In the genomic region with DNA sequence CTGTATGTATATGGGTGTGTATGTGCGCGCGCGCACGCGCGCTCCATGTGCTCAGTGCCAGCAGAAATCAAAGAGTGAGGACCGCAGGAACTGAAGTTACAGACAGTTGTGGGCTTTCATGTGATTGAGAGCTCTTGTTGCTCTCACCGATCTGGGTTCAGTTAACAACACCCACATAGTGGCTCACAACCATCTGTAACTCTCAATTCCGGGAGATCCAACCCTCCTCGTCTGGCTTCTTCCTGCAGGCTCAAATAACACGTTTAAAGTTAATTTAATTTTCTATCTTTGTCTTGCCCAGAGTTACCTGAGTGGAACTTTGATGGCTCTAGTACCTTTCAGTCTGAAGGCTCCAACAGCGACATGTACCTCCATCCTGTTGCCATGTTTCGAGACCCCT, we compare ENCODE assay signal across 31 mouse cellular contexts. TPM values are rescaled to one million over a fixed set of nuclear protein-coding genes. Genes with fewer than 3 reads are reported as not detected.
DNase-seq lines count a peak whose midpoint lies in the region; ATAC-seq and TF ChIP-seq lines count a peak whose summit lies in the region.
"Had no signal": no experiment of that assay in that cellular context is flagged by ENCODE, and none has a peak within 500 bp of the region (broad histone marks: within the 10 kb centered on the region; RNA-seq: fewer than 3 reads in every experiment).

No protein-coding gene starts in this region.

- H3K4me1 ChIP-seq in cortical plate, adult 2 months (ENCODE audit: control insufficient read depth, insufficient read depth, low read length), result no peaks in the 10 kb centered on the region; the same call in 1 of the 2 replicates

- TF ChIP-seq POLR2A in cortical plate, adult 2 months (IDR thresholded peaks at IDR 0.05; ENCODE audit: extremely low read depth, insufficient read depth, low read length), result no peak

- peak overlapping the region; percentile 97 for H3K27ac ChIP-seq in layer of hippocampus, adult 2 months
- peak overlapping the region; percentile 70; the same call in 1 of the 2 replicates for H3K27ac ChIP-seq in cortical plate, adult 2 months (ENCODE audit: insufficient read depth, low read length)
- H3K27ac ChIP-seq: embryonic facial prominence, embryonic 10.5 days; embryonic facial prominence, embryonic 13.5 days; forebrain, embryonic 12.5 days; forebrain, embryonic 15.5 days; heart, embryonic 13.5 days; hindbrain, embryonic 12.5 days; hindbrain, embryonic 15.5 days had no signal

- ATAC-seq in megakaryocyte-erythroid progenitor cell, adult 5-6 weeks (replicated peaks; ENCODE audit: low FRiP score, low TSS enrichment, poor library complexity, severe bottlenecking), result no peak
- ATAC-seq: CD4-positive, CD25-positive, alpha-beta regulatory T cell, adult 4 months; forebrain, embryonic 15.5 days had no signal

- no peak for DNase-seq in layer of hippocampus, adult 2 months (ENCODE audit: low spot score in 2 of 2)
- DNase-seq in layer of hippocampus, adult 9-10 months (ENCODE audit: low spot score), result no peak
- DNase-seq in brain, adult 2 months (ENCODE audit: low read depth, low spot score), result peak; percentile 66
- no peak for DNase-seq in adrenal gland, postnatal 36 days
- DNase-seq: adrenal gland, adult 2 months; adrenal gland, postnatal 14 days; cerebellum, adult 18-20 months; cerebellum, adult 9-10 months; cerebellum, postnatal 14 days; embryo, embryonic 11 days; gastrocnemius, postnatal 10 days; heart, adult 18-20 months; heart, postnatal 14 days; heart, postnatal 4 days had no signal

- TF ChIP-seq CTCF in layer of hippocampus, adult 2 months (conservative IDR thresholded peaks at IDR 0.05), result no peak
- TF ChIP-seq CTCF in cortical plate, adult 2 months (IDR thresholded peaks at IDR 0.05; ENCODE audit: extremely low read depth, insufficient read depth, low read length), result no peak

- H3K4me3 ChIP-seq in layer of hippocampus, adult 2 months, result peak overlapping the region; percentile 75
- H3K4me3 ChIP-seq in cortical plate, adult 2 months (ENCODE audit: insufficient read depth, low read length), result peak overlapping the region; percentile 66
- H3K4me3 ChIP-seq: embryonic facial prominence, embryonic 10.5 days; embryonic facial prominence, embryonic 13.5 days; erythroblast, embryonic 14.5 days; forebrain, embryonic 12.5 days; forebrain, embryonic 15.5 days; heart, embryonic 13.5 days; hindbrain, embryonic 12.5 days; hindbrain, embryonic 15.5 days had no signal

RNA-seq across cellular contexts. Expression of gene Teddm2, which starts 4.2 kb away (rescaled TPM):
- total RNA-seq in layer of hippocampus, adult 2 months (2021), result 1 to 10 TPM; 2.2 to 2.4 TPM
- 4.6 and 5.7 TPM in 2 replicates for polyA plus RNA-seq in cortical plate, adult 2 months (2012; rRNA removed)
- total RNA-seq in megakaryocyte-erythroid progenitor cell, adult 5-6 weeks (2014; fragmentation: Nextera tagmentation), result 0.15 TPM in 1 of 2 replicates, not detected in the other
- total RNA-seq in megakaryocyte-erythroid progenitor cell, adult 5-6 weeks (2017), result 1.1 TPM in 1 of 2 replicates, not detected in the other
- under 1 TPM; 0.30 to 0.36 TPM for total RNA-seq in adrenal gland, postnatal 36 days (2021)

RNA-seq across cellular contexts. Expression of gene Glul, which starts 4.5 kb away (rescaled TPM):
- total RNA-seq in layer of hippocampus, adult 2 months (2021), result 1,000 to 10,000 TPM; 1,778 to 1,824 TPM
- polyA plus RNA-seq in cortical plate, adult 2 months (2012; rRNA removed), result 2,520 and 2,775 TPM in 2 replicates
- 49.6 and 116 TPM in 2 replicates for total RNA-seq in megakaryocyte-erythroid progenitor cell, adult 5-6 weeks (2014; fragmentation: Nextera tagmentation)
- 74.8 and 98.1 TPM in 2 replicates for total RNA-seq in megakaryocyte-erythroid progenitor cell, adult 5-6 weeks (2017)
- total RNA-seq in adrenal gland, postnatal 36 days (2021), result 1,000 to 10,000 TPM; 1,103 to 1,248 TPM

RNA-seq across cellular contexts. Expression of gene Teddm1a, which starts 12.7 kb away (rescaled TPM):
- total RNA-seq in layer of hippocampus, adult 2 months (2021), result not detected
- polyA plus RNA-seq in cortical plate, adult 2 months (2012; rRNA removed), result not detected in 2 replicates
- total RNA-seq in megakaryocyte-erythroid progenitor cell, adult 5-6 weeks (2014; fragmentation: Nextera tagmentation), result not detected in 2 replicates
- not detected in 2 replicates for total RNA-seq in megakaryocyte-erythroid progenitor cell, adult 5-6 weeks (2017)
- total RNA-seq in adrenal gland, postnatal 36 days (2021), result not detected
- total RNA-seq: adrenal gland, adult 2 months; adrenal gland, postnatal 14 days; common myeloid progenitor, adult 5-6 weeks; gastrocnemius, postnatal 10 days; gastrocnemius, postnatal 4 days; heart, adult 18-20 months; heart, postnatal 14 days; heart, postnatal 4 days; MEL had no signal
- polyA plus RNA-seq: adrenal gland, adult 2 months; C2C12; embryonic facial prominence, embryonic 10.5 days; embryonic facial prominence, embryonic 13.5 days; erythroblast, embryonic 14.5 days; forebrain, embryonic 12.5 days; forebrain, embryonic 15.5 days; heart, embryonic 13.5 days; heart, embryonic 16.5 days; hindbrain, embryonic 12.5 days; hindbrain, embryonic 15.5 days; intestine, embryonic 14.5 days had no signal

RNA-seq across cellular contexts. Expression of gene Teddm1b, which starts 30.1 kb away (rescaled TPM):
- not detected for total RNA-seq in layer of hippocampus, adult 2 months (2021)
- not detected in 2 replicates for polyA plus RNA-seq in cortical plate, adult 2 months (2012; rRNA removed)
- total RNA-seq in megakaryocyte-erythroid progenitor cell, adult 5-6 weeks (2014; fragmentation: Nextera tagmentation), result not detected in 2 replicates
- total RNA-seq in megakaryocyte-erythroid progenitor cell, adult 5-6 weeks (2017), result not detected in 2 replicates
- not detected for total RNA-seq in adrenal gland, postnatal 36 days (2021)
- total RNA-seq: adrenal gland, adult 2 months; adrenal gland, postnatal 14 days; common myeloid progenitor, adult 5-6 weeks; gastrocnemius, postnatal 10 days; gastrocnemius, postnatal 4 days; heart, adult 18-20 months; heart, postnatal 14 days; heart, postnatal 4 days; MEL had no signal
- polyA plus RNA-seq: adrenal gland, adult 2 months; erythroblast, embryonic 14.5 days had no signal

Comparison
In these comparisons a context has a peak if more than half of its experiments do, and no peak if none do; other contexts are left out.
1. RNA of gene Glul, which starts 4.5 kb away (total RNA-seq): 1,778 to 1,824 TPM in layer of hippocampus, adult 2 months and 1,103 to 1,248 TPM in adrenal gland, postnatal 36 days; 49.6 to 116 TPM in megakaryocyte-erythroid progenitor cell, adult 5-6 weeks; every median in the first group is over 4 times any median in the second.